Mouse (Mus musculus) skeletal muscle tissue, adult 2 months (tissue): ENCODE measurements around the gene Vmn1r194.
"Not testable (repeated sequence)": the region's sequence is repeated elsewhere in the genome, so short reads cannot be mapped to it uniquely, and the experiment has no call there.

Experiments used
- DNase-seq: peaks from one replicate; pipeline ENCODE4 v3.0.0-alpha.2; 2012; ENCODE audit warnings: low read depth, low spot score

The Vmn1r194 gene

GRCm38 (mm10) chr13:22243915-22244314, at the start of gene Vmn1r194:
Gene Vmn1r194, plus strand, starts transcription at chr13:22244215.
- no peak for DNase-seq

GRCm38 (mm10) chr13:22223060-22223459, 21.0 kb upstream of the Vmn1r194 start, which contains the start of gene Vmn1r193:
Gene Vmn1r193, minus strand, starts transcription at chr13:22223160.
- not testable (repeated sequence) for DNase-seq

- DNase-seq: not testable (repeated sequence)
Observed at GRCm38 (mm10) chr13:22270222-22270621, 26.2 kb downstream of the Vmn1r194 start, which contains the start of gene Vmn1r195. Gene Vmn1r195, plus strand, starts transcription at chr13:22270522.

- DNase-seq: no peak
Observed at GRCm38 (mm10) chr13:22271721-22272120, 27.7 kb downstream of the Vmn1r194 start.

GRCm38 (mm10) chr13:22284578-22284977, 40.6 kb downstream of the Vmn1r194 start:
- no peak for DNase-seq

- DNase-seq: no peak
Observed at GRCm38 (mm10) chr13:22289620-22290019, 45.6 kb downstream of the Vmn1r194 start, which contains the start of gene Vmn1r196. Gene Vmn1r196, plus strand, starts transcription at chr13:22289920.
